Mouse (Mus musculus) kidney, postnatal 36 days (tissue): ENCODE data around the gene Mst1.

Source experiments
- DNase-seq, 2 experiments: peaks; one replicate each; pipeline ENCODE4 v3.0.0; 2021 to 2022; ENCODE audit warnings: mixed read lengths in 2 of 2

Gene Mst1

GRCm38 (mm10) chr9:108133478-108133877 lies 53.2 kb downstream of the Mst1 start:
- DNase-seq = no peak
